Mouse (Mus musculus): ENCODE results near the gene Fbxw5. TPM values are rescaled to one million over a fixed set of nuclear protein-coding genes. Genes with fewer than 3 reads are reported as not detected.
"Not testable (repeated sequence)": the region's sequence is repeated elsewhere in the genome, so short reads cannot be mapped to it uniquely, and the experiment has no call there.

The Fbxw5 gene
- total RNA-seq, 2 experiments from 2014 or later: 130 to 134 TPM

DNA sequence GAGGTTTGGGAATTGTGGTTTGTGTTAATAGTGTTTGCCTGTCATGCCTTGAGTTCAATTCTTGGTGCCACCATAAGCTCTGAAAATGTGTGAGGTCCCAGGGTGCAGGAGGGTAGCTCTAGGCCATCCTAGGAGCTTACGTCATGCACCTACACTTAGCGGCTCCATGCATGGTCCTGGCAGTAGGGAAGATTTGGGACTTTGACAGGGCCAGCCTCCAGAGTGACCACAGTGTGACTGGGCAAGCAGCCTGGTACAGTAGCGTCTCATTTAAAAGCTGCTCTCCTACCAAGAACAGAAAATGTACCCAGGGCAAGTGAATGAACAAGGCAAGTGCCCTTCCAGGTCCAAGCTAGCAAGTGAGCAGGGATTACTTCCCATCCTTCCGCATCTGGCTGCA lies 5.3 kb downstream of the Fbxw5 start:
- DNase-seq (ENCODE audit: low spot score in 2 of 2): no peak

DNA sequence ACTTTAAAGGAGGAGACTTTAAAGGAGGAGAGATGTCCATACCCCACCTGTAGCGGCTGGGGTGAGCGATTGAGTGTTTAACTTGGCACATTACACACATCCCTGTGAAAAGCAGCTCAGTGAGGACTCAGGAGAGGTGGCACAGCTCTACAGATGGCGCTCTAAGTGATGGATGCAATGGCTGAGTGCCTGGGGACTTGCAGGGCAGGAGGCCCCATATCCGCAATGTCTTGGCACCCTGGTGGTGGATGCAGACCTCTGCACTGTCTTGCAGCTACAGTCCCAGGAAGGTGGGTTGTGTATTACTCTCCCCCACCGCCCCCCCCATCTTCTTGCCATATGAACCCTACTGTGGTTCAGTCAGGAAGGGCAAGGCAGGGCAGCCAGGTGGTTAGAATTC lies 6.4 kb downstream of the Fbxw5 start:
- no peak for DNase-seq (ENCODE audit: low spot score in 2 of 2)

- DNase-seq (ENCODE audit: low spot score in 2 of 2): no peak
Observed at GRCm38 (mm10) chr2:25509912-25510311, 9.4 kb downstream of the Fbxw5 start.

DNA sequence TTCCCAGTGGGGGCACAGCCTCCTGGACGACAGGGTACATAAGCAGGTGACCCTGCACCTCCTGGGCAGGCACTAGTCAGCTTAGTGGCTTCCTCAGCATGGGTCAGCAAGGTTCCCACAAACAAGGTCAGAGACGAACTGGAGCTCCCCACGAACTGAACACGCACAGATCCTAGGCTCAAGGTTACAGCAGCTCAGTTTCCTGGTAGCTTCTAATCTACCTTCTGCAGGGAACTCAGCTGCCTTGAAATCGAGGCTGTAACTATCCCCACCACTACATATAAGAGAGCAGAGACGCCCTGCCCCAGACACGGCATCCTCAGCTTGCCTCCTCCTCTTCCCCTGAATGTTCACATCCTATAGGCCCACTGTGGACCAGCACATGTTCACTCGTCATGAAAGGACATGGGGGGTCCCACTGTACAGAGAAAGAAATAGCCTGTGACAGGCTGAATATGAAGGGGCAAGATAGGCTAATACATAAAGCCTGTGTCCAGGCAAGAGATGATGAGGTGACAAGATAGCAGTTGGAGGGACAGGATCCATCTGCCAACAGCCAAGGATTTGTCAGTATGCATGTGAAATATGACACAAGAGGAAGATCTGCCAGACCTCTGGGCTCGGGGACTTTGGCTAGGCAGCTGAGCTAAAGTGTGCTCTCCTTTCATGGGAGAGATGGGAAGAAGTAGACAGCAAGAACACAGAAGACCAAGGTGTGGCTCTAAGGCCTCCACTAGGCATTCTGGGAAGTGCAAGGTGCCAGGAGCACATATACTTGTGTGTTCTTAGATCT lies 26.2 kb downstream of the Fbxw5 start:
- no peak for DNase-seq (ENCODE audit: low spot score in 2 of 2)

DNA sequence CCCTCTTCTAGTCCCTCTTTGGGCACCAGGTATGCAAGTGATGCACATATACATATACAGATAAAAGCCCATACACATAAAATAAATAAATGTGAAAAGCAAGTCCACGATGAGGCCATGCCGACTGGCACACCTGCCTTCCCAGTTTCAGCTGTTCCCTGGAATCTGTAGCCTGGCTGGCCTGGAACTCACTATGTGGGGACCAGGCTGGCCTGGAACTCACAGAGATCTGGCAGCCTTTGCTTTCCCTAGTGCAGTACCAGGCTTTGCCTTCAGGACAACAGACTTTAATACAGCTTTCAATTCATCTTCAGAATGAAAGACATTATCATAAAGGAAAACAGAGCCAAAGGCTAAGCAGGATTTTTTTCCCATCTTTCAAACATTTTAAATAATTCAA lies 33.2 kb downstream of the Fbxw5 start:
- DNase-seq (ENCODE audit: low spot score in 2 of 2): no peak

- DNase-seq (ENCODE audit: low spot score in 2 of 2): no peak
Observed at GRCm38 (mm10) chr2:25534178-25534865, 33.8 kb downstream of the Fbxw5 start.

DNA sequence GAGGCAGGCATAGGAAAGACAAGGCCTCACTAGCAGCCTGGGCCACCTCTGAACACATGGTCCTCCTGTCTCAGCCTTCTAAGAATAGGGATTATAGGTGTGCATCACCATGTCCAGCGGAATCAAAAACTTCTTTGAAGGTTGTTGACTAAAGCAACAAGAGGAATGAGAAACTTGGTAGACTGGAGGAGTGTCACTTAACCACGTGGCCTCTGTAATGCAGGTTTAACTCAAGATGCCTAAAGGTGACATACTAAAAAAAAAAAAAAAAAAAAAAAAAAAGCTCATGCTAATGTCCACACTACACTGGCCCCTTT lies 34.3 kb downstream of the Fbxw5 start:
- no peak for DNase-seq (ENCODE audit: low spot score in 2 of 2)

DNA sequence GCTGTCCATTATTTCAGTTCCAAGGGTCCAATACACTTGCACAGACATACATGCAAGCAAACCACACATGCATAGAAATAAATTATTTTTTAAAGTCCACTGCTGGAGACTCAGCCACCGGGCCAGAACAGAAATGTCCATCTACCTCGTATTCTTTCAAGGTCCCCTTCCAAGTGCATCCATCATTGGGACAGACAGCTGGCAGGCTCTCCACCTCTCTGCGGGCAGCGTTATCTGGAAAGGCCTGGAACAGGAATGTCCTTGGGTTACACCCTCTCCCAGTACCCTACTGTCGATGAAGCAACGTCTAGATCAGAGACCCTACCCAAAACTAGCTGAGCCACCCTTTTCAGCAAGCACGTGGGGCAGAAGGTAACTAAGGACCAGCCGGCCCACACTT lies 36.0 kb downstream of the Fbxw5 start:
- no peak for DNase-seq (ENCODE audit: low spot score in 2 of 2)

- DNase-seq (ENCODE audit: low spot score in 2 of 2): no peak
Observed at GRCm38 (mm10) chr2:25540541-25540948, 40.0 kb downstream of the Fbxw5 start.

DNA sequence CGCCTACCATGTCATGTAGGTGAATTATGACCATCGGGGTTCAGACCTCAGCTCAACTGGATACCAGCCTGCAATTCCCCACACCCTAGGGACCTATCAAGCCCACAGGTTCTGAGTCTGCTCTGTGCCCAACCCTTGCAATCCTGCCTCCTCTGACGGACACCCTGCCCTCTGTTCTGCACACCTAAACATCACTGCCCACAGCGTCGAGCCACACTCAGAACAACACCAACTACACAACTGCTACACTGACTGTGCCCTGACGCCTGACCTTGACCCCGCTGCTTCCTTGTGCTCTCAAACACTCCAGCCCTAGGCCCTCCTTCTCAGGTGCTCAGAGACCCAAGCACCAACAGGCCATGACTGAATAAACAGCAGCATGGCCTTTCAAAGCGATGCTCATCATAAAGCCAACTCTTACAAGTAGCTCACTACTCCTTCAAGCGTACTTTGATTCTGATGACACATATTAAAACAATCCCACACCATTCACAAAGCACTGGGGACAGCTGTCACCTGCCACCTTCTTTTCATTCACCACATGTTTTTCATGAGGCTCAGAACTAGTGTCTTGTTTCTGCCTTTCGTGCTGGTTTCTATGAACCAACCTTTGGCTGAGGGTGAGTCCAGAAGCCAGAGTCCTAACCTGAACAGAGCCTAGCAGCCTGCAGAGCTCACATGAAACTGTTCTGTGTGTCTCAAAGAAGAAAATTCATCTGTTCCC lies 41.3 kb downstream of the Fbxw5 start:
- DNase-seq (ENCODE audit: low spot score in 2 of 2): no peak

- DNase-seq (ENCODE audit: low spot score in 2 of 2): peak in 1 of 2 experiments; percentile 43
Observed at GRCm38 (mm10) chr2:25545996-25546810, 45.7 kb downstream of the Fbxw5 start.

DNA sequence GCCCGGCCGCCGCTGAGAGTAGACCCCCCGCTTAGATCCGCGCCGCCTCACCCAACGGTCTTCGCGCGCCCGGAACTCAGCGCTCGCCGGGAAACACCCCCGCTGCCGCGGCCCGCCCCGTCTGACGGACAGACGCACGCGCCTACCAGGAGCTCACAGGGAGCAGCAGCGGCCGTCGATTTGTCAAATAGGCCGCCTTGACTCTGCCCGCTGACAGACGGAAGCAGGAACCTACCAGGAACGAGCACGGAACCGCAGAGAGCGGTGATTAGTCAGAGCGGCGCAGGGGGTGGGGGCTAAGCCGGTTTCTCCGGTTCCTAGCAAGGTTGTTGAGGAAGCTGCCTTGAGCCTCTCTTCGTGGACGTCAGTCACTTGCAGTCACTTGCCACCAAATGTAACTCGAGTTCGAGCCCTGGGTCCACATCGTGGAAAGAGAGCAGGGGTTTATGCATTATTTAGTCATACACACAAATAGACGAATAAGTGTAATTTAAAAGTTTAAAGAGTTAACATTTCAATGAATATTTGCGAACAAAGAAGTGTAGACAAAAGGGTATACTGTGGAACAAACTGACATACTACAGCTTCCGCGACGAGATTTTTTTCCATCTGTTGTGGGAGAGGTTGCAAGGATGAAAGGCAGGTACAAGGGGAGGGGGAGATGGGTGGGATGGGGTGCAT lies 46.4 kb downstream of the Fbxw5 start, which contains the start of gene Traf2:
TSS of gene Traf2 (minus strand) at position 130 of the 681 bp plus-strand sequence.
- DNase-seq (ENCODE audit: low spot score in 2 of 2): peak; percentile 98 to 99

GRCm38 (mm10) chr2:25549021-25549991 lies 48.8 kb downstream of the Fbxw5 start:
- DNase-seq (ENCODE audit: low spot score in 2 of 2): no peak

DNA sequence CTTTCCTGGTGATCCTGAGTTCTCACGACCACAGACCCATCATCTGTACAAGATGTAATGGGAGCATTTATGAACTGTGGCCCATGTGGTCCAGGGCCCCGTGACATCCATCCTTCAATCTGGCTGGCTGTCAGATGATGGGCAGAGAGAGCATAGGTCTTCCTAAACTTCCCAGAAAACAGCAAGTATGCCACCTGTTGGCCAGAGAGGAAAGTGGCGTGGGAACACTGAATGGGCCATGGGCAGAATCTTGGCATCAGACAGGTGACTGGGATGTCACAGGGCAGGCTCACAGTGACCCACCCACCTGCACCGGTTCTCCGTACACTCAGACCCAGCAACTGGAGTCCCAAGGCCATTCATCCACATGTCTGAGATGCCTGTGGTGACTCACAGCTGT lies 50.6 kb downstream of the Fbxw5 start:
- DNase-seq (ENCODE audit: low spot score in 2 of 2): peak in 1 of 2 experiments; percentile 47

GRCm38 (mm10) chr2:25553171-25553786 lies 52.7 kb downstream of the Fbxw5 start:
- DNase-seq (ENCODE audit: low spot score in 2 of 2): not testable (repeated sequence)
